Mouse (Mus musculus) cortical plate, adult 2 months (tissue): ENCODE data around the gene Slc25a17.

ENCODE experiments used
- CTCF ChIP-seq: fragments of 200-500 bp; IDR thresholded peaks from 2 replicates; pipeline ENCODE4 v1.5.1; 2011; ENCODE audit warnings: mild to moderate bottlenecking, control low read depth, low read length; ENCODE audit not compliant: insufficient read depth; ENCODE audit errors: extremely low read depth
- POLR2A ChIP-seq: fragments of 200-500 bp; IDR thresholded peaks from 2 replicates; pipeline ENCODE4 v1.6.1; 2011; ENCODE audit warnings: mild to moderate bottlenecking, low read length, control low read depth; ENCODE audit not compliant: insufficient read depth; ENCODE audit errors: extremely low read depth

DNA sequence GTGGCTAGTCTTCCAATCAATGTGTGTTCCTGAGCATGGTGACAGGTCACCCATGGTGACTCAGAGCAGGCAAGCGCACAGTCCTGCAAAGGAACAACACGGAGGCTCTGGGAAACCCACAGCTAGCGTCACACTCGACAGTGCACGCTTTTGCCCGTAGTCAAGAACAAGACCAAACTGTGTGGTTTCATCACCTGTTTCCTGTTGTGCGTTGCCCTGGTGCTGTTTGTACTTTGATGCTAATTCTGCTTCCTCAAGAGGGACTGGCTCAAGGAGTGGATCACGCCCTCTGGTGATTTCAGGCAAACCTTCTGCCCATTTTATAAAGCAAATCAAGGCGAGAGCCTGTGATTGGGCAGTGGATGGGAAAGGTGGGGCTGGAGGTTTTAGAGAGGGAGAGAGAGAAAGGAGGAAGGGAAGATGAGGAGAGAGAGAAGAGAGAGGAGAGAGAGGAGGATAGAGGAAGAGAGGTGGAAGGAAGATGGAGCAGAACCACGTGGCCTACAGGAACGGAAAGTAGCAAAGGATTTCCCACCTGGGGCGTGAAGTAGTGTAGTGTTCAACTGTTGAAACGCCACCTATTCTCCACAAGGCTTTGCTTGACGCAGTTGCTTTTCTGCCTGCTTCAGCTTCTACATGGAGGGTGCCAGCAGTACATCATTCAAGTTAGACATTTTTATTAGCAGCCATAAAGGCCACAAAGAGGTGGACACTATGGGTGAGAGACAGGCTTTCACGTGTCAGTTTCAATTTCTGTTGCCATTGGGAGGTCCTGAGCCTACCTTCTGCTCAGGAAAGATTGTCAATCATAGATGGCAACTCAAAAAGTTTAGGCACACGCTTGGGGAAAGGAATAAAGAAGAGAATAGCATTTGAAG lies 59.2 kb downstream of the Slc25a17 start:
- TF ChIP-seq CTCF (no peak), POLR2A (no peak)
